Mouse (Mus musculus) activated CD4-positive, CD25-positive, alpha-beta regulatory T cell, adult 4 months (primary cell): ENCODE results near the gene Prl2c1. TPM values are rescaled to one million over a fixed set of nuclear protein-coding genes. Genes with fewer than 3 reads are reported as not detected.
"Not testable (repeated sequence)": the region's sequence is repeated elsewhere in the genome, so short reads cannot be mapped to it uniquely, and the experiment has no call there.

ENCODE experiments used
- ATAC-seq: one replicate; pipeline ENCODE4 v1.8.0; 2017
- polyA plus RNA-seq, 2 experiments: library from polyadenylated mRNA; unstranded; fragments of 100-300 nt; shearing (Covaris generic); gene quantifications; one replicate each; pipeline ENCODE4 v1.2.1; 2017

Prl2c1 gene
- not detected for polyA plus RNA-seq

DNA sequence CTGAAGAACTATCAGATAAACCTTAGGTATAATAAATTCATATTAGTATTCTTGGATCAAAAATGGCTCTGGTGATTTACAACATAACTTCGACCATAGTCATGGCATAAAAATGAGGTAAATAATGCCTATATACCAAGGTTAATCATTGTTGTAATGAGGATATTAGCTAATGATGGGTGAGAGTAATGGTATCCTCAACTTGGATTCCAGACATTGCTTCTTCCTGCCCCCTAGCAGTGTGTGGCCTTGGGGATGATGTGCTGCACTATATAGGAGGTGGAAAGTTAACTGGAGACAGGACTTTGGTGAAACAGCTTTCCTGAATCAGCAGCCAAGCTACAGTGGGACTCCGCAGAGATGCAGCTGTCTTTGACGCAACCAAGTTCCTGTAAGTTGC is at the start of gene Prl2c1:
Prl2c1 (plus strand) TSS at position 301 of the 400 bp plus-strand sequence.
- ATAC-seq = no peak

DNA sequence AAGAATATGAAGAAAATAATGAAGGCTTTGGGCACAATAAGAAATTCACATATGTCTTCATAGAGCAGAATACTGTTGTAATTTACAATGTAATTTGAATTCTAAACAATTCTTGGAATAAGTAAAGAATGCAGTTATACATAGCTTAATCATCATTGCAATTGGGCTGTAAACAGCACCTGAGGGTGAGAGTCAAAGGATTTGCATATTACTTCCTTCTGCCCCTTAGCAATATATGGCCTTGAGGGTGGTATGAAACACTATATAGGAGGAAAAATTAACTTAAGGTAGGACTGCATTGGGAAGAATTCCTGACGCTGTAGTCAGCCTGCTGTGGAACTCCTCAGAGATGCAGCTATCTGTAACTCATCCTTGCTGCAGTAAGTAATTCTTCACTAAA is 47.8 kb upstream of the Prl2c1 start, which contains the start of gene Prl2a1:
Prl2a1 (plus strand) TSS at position 301 of the 400 bp plus-strand sequence.
- ATAC-seq = no peak

DNA sequence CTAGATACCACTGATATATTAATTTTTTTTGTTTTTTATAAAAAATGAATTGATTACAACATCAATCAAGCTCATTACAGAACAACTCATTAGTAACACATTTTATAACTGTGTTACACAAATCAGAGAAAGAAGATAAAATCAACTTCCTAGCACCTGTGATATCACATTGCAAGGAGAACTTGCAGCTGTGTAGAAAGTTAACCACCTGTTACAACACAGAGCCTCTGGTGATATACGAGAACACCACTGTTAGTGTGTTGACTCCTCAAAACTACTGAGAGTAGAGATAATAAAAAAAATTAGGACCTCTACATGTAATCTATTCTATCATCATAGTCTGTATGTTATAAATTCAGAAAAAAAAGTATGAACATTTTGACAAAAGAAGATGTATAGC is 46.4 kb upstream of the Prl2c1 start:
- ATAC-seq = no peak

DNA sequence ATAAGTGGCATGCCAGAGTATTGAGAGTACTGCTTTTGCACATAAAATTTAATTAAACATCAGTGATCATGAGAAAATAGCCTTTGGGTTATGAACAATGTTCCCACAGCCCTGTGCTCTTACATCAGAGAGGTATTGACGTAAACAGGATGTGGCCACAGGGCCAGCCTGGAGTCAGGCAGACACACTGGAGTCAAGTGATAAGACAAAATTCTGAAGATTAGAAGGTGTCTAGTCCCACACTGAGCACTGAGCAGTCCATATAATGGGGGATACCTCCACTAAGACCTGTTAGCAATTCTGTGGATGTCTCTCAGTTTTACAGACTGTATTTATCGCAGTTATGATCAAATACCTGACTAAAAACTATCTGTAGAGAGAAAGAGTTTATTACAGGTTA is 55.1 kb downstream of the Prl2c1 start:
- not testable (repeated sequence) for ATAC-seq

Other genes with a start within 250 kb of the Prl2c1 start
- gene Prl7b1, start 238.8 kb upstream of the Prl2c1 start, polyA plus RNA-seq = not detected
- not detected for gene Prl7a1, start 206.8 kb upstream of the Prl2c1 start, polyA plus RNA-seq
- under 1 TPM in 1 of 2 experiments, not detected in 1; 0.26 TPM for gene Prl7a2, start 181.3 kb upstream of the Prl2c1 start, polyA plus RNA-seq
- not detected for gene Prl7d1, start 132.6 kb upstream of the Prl2c1 start, polyA plus RNA-seq
- gene Prl7c1, start 68.5 kb upstream of the Prl2c1 start, polyA plus RNA-seq = not detected
- not detected for gene Prl2a1, start 47.7 kb upstream of the Prl2c1 start, polyA plus RNA-seq
- not detected for gene Prl4a1, start 166.9 kb downstream of the Prl2c1 start, polyA plus RNA-seq